Mouse (Mus musculus) adrenal gland, adult 8-10 months (tissue): ENCODE results near the gene Borcs5. TPM values are rescaled to one million over a fixed set of nuclear protein-coding genes. Genes with fewer than 3 reads are reported as not detected.

Experiments used
- total RNA-seq, 4 experiments: library from RNA; stranded (reverse); gene quantifications; 2 replicates each; pipeline ENCODE4 v1.2.4; 2022

The Borcs5 gene
- total RNA-seq, 4 experiments from 2014 or later = 18.4 to 25.8 (median 23.1) TPM

Other genes starting within 250 kb of the Borcs5 start
- gene Bcl2l14, start 243.2 kb upstream of the Borcs5 start, total RNA-seq = under 1 TPM in 2 of 4 experiments, not detected in 2; 0.12 to 0.22 TPM
- gene Lrp6, start 72.5 kb upstream of the Borcs5 start, total RNA-seq = 10 to 100 TPM; 74.7 to 92.6 (median 89.5) TPM
- 10 to 100 TPM in 1 of 4 experiments, 1 to 10 TPM in 3; 5.4 to 10.2 (median 7.8) TPM for gene Mansc1, start 7.0 kb upstream of the Borcs5 start, total RNA-seq
- gene Dusp16, start 153.1 kb downstream of the Borcs5 start, total RNA-seq = 10 to 100 TPM; 24.6 to 41.3 (median 32.6) TPM
- gene Crebl2, start 190.6 kb downstream of the Borcs5 start, total RNA-seq = 10 to 100 TPM; 47.1 to 63.4 (median 58.0) TPM